Mouse (Mus musculus) adrenal gland, adult (tissue): Measurements from ENCODE around the gene Gm19684.
A peak's percentile ranks its signal among the peaks of the same experiment; 100 is the strongest.
"Not testable (repeated sequence)": the region's sequence is repeated elsewhere in the genome, so short reads cannot be mapped to it uniquely, and the experiment has no call there.

ENCODE experiments used
- DNase-seq, 2 experiments: peaks; one replicate each; pipeline ENCODE4 v3.0.0; 2022 to 2023; ENCODE audit warnings: low spot score in 1 of 2; ENCODE audit not compliant: inconsistent age in 2 of 2

Gene Gm19684

GRCm38 (mm10) chr17:36121352-36122020, at the start of gene Gm19684:
Gene Gm19684, plus strand, starts transcription at chr17:36121678.
- peak; percentile 69 to 91 for DNase-seq

GRCm38 (mm10) chr17:36081901-36082300, 39.6 kb upstream of the Gm19684 start:
- not testable (repeated sequence) for DNase-seq

- DNase-seq, result not testable (repeated sequence)
Observed at GRCm38 (mm10) chr17:36082519-36083232, 38.8 kb upstream of the Gm19684 start.

GRCm38 (mm10) chr17:36083266-36083869, 38.1 kb upstream of the Gm19684 start:
- peak; percentile 40 to 77 for DNase-seq

GRCm38 (mm10) chr17:36083870-36084451, 37.5 kb upstream of the Gm19684 start:
- DNase-seq, result no peak

- DNase-seq, result not testable (repeated sequence)
Observed at GRCm38 (mm10) chr17:36085976-36086375, 35.5 kb upstream of the Gm19684 start.

GRCm38 (mm10) chr17:36091933-36092332, 29.5 kb upstream of the Gm19684 start:
- DNase-seq, result not testable (repeated sequence)

GRCm38 (mm10) chr17:36092520-36092919, 29.0 kb upstream of the Gm19684 start:
- DNase-seq, result not testable (repeated sequence)

GRCm38 (mm10) chr17:36093936-36094335, 27.5 kb upstream of the Gm19684 start:
- no peak for DNase-seq

GRCm38 (mm10) chr17:36099603-36100002, 21.9 kb upstream of the Gm19684 start:
- not testable (repeated sequence) for DNase-seq

GRCm38 (mm10) chr17:36102091-36102490, 19.4 kb upstream of the Gm19684 start:
- DNase-seq, result not testable (repeated sequence)

GRCm38 (mm10) chr17:36110129-36110528, 11.3 kb upstream of the Gm19684 start:
- DNase-seq, result not testable (repeated sequence)

- DNase-seq, result peak; percentile 32 to 75
Observed at GRCm38 (mm10) chr17:36110641-36111509, 10.6 kb upstream of the Gm19684 start.

GRCm38 (mm10) chr17:36111510-36111868, 10.0 kb upstream of the Gm19684 start:
- peak; percentile 32 to 77 for DNase-seq

- DNase-seq, result peak; percentile 32 to 73
Observed at GRCm38 (mm10) chr17:36113979-36114593, 7.4 kb upstream of the Gm19684 start.

- DNase-seq, result not testable (repeated sequence)
Observed at GRCm38 (mm10) chr17:36116545-36116944, 4.9 kb upstream of the Gm19684 start.

- peak in 1 of 2 experiments; percentile 43 for DNase-seq
Observed at GRCm38 (mm10) chr17:36120839-36121238, 639 bp upstream of the Gm19684 start.

GRCm38 (mm10) chr17:36124111-36124510, 2.6 kb downstream of the Gm19684 start:
- not testable (repeated sequence) for DNase-seq

- DNase-seq, result not testable (repeated sequence)
Observed at GRCm38 (mm10) chr17:36128525-36128924, 7.0 kb downstream of the Gm19684 start.
